Mouse (Mus musculus): ENCODE measurements around the gene Ip6k3. TPM values are rescaled to one million over a fixed set of nuclear protein-coding genes. Genes with fewer than 3 reads are reported as not detected.

Ip6k3 gene
- polyA plus RNA-seq, 1 experiment from 2014 or later: 0.21 TPM

GRCm38 (mm10) chr17:27179681-27180280 lies 12.2 kb upstream of the Ip6k3 start:
- WGBS: 72% methylated on average over 12 of the region's 12 CpGs
- Histone ChIP-seq H3K36me3 (ENCODE audit: poor library complexity, severe bottlenecking) (no peaks in the 10 kb centered on the region), H3K9ac (no peak overlapping the region), H3K9me3 (replicated peaks) (no peaks in the 10 kb centered on the region), H3K27me3 (no peaks in the 10 kb centered on the region), H3K4me1 (peaks cover 14% of the 10 kb centered on the region), H3K4me2 (no peak overlapping the region), H3K4me3 (no peak overlapping the region), H3K27ac (no peak overlapping the region)
- ATAC-seq: no peak

- 88% methylated on average over 17 of the region's 17 CpGs for WGBS
- no peak overlapping the region for H3K4me3 ChIP-seq
- ATAC-seq: no peak
Observed at GRCm38 (mm10) chr17:27178427-27179177, 11.0 kb upstream of the Ip6k3 start.

GRCm38 (mm10) chr17:27178019-27178418 lies 10.4 kb upstream of the Ip6k3 start:
- Histone ChIP-seq H3K27me3 (no peaks in the 10 kb centered on the region), H3K36me3 (ENCODE audit: poor library complexity, severe bottlenecking) (no peaks in the 10 kb centered on the region), H3K4me1 (peaks cover 19% of the 10 kb centered on the region), H3K27ac (no peak overlapping the region), H3K9ac (no peak overlapping the region), H3K4me2 (no peak overlapping the region), H3K9me3 (replicated peaks) (no peaks in the 10 kb centered on the region), H3K4me3 (no peak overlapping the region)
- no peak for ATAC-seq
- WGBS: 91% methylated on average over 9 of the region's 9 CpGs

More at GRCm38 (mm10) chr17:27178427-27179177, 11.0 kb upstream of the Ip6k3 start:
- no peak overlapping the region for H3K4me2 ChIP-seq
- H3K27ac ChIP-seq: no peak overlapping the region
- H3K27me3 ChIP-seq: no peaks in the 10 kb centered on the region
- H3K9ac ChIP-seq: no peak overlapping the region
- H3K36me3 ChIP-seq (ENCODE audit: poor library complexity, severe bottlenecking): no peaks in the 10 kb centered on the region
- H3K4me1 ChIP-seq: peaks cover 19% of the 10 kb centered on the region
- no peaks in the 10 kb centered on the region for H3K9me3 ChIP-seq (replicated peaks)

GRCm38 (mm10) chr17:27176754-27177153 lies 9.2 kb upstream of the Ip6k3 start:
- WGBS: 95% methylated on average over 4 of the region's 4 CpGs
- H3K9me3 ChIP-seq (replicated peaks): no peaks in the 10 kb centered on the region
- no peak overlapping the region for H3K9ac ChIP-seq
- no peaks in the 10 kb centered on the region for H3K36me3 ChIP-seq (ENCODE audit: poor library complexity, severe bottlenecking)
- no peak for ATAC-seq
- no peak overlapping the region for H3K27ac ChIP-seq
- H3K4me1 ChIP-seq: peaks cover 19% of the 10 kb centered on the region
- H3K4me2 ChIP-seq: no peak overlapping the region
- no peak overlapping the region for H3K4me3 ChIP-seq
- H3K27me3 ChIP-seq: no peaks in the 10 kb centered on the region

GRCm38 (mm10) chr17:27176287-27176686 lies 8.7 kb upstream of the Ip6k3 start:
- Histone ChIP-seq H3K27ac (peak overlapping the region; percentile 11; the same call in 1 of the 2 replicates), H3K4me1 (peaks cover 19% of the 10 kb centered on the region)

GRCm38 (mm10) chr17:27175196-27175874 lies 7.7 kb upstream of the Ip6k3 start:
- Histone ChIP-seq H3K9ac (no peak overlapping the region), H3K27me3 (no peaks in the 10 kb centered on the region), H3K4me2 (no peak overlapping the region), H3K27ac (peak overlapping the region; percentile 11; the same call in 1 of the 2 replicates), H3K4me3 (no peak overlapping the region), H3K36me3 (ENCODE audit: poor library complexity, severe bottlenecking) (no peaks in the 10 kb centered on the region), H3K9me3 (replicated peaks) (no peaks in the 10 kb centered on the region), H3K4me1 (peaks cover 19% of the 10 kb centered on the region)
- peak; percentile 72; the same call in 1 of the 2 replicates for ATAC-seq
- WGBS: 28% methylated on average over 14 of the region's 14 CpGs

More at GRCm38 (mm10) chr17:27176287-27176686, 8.7 kb upstream of the Ip6k3 start:
- Histone ChIP-seq H3K4me2 (no peak overlapping the region), H3K4me3 (no peak overlapping the region), H3K9ac (no peak overlapping the region), H3K36me3 (ENCODE audit: poor library complexity, severe bottlenecking) (no peaks in the 10 kb centered on the region), H3K9me3 (replicated peaks) (no peaks in the 10 kb centered on the region), H3K27me3 (no peaks in the 10 kb centered on the region)
- WGBS: 81% methylated on average over 3 of the region's 3 CpGs
- no peak for ATAC-seq

GRCm38 (mm10) chr17:27173715-27174114 lies 6.1 kb upstream of the Ip6k3 start:
- no peak overlapping the region for H3K4me2 ChIP-seq
- H3K9ac ChIP-seq: no peak overlapping the region
- no peak overlapping the region for H3K27ac ChIP-seq
- no peaks in the 10 kb centered on the region for H3K27me3 ChIP-seq
- 60% methylated on average over 3 of the region's 3 CpGs for WGBS
- no peaks in the 10 kb centered on the region for H3K9me3 ChIP-seq (replicated peaks)
- ATAC-seq: no peak
- no peaks in the 10 kb centered on the region for H3K36me3 ChIP-seq (ENCODE audit: poor library complexity, severe bottlenecking)
- peaks cover 19% of the 10 kb centered on the region for H3K4me1 ChIP-seq
- no peak overlapping the region for H3K4me3 ChIP-seq

- Histone ChIP-seq H3K4me2 (no peak overlapping the region), H3K27ac (no peak overlapping the region), H3K4me3 (no peak overlapping the region), H3K9me3 (replicated peaks) (no peaks in the 10 kb centered on the region), H3K36me3 (ENCODE audit: poor library complexity, severe bottlenecking) (no peaks in the 10 kb centered on the region), H3K4me1 (peaks cover 19% of the 10 kb centered on the region), H3K9ac (no peak overlapping the region), H3K27me3 (no peaks in the 10 kb centered on the region)
- no peak for ATAC-seq
- WGBS: 88% methylated on average over 9 of the region's 9 CpGs
Observed at GRCm38 (mm10) chr17:27172459-27172858, 4.9 kb upstream of the Ip6k3 start.

- no peak overlapping the region for H3K4me2 ChIP-seq
- H3K27ac ChIP-seq: no peak overlapping the region
- H3K36me3 ChIP-seq (ENCODE audit: poor library complexity, severe bottlenecking): no peaks in the 10 kb centered on the region
- no peak overlapping the region for H3K9ac ChIP-seq
- 82% methylated on average over 5 of the region's 5 CpGs for WGBS
- H3K9me3 ChIP-seq (replicated peaks): no peaks in the 10 kb centered on the region
- ATAC-seq: no peak
- no peak overlapping the region for H3K4me3 ChIP-seq
- no peaks in the 10 kb centered on the region for H3K27me3 ChIP-seq
- H3K4me1 ChIP-seq: peaks cover 14% of the 10 kb centered on the region
Observed at GRCm38 (mm10) chr17:27171121-27171520, 3.5 kb upstream of the Ip6k3 start.

GRCm38 (mm10) chr17:27169952-27170695 lies 2.5 kb upstream of the Ip6k3 start:
- H3K4me1 ChIP-seq: peaks cover 4% of the 10 kb centered on the region; the same call in 1 of the 2 replicates
- no peaks in the 10 kb centered on the region for H3K27me3 ChIP-seq
- WGBS: 73% methylated on average over 11 of the region's 11 CpGs
- H3K4me3 ChIP-seq: no peak overlapping the region
- no peak for ATAC-seq
- H3K9ac ChIP-seq: no peak overlapping the region
- H3K9me3 ChIP-seq (replicated peaks): no peaks in the 10 kb centered on the region
- H3K27ac ChIP-seq: no peak overlapping the region
- H3K36me3 ChIP-seq (ENCODE audit: poor library complexity, severe bottlenecking): no peaks in the 10 kb centered on the region
- no peak overlapping the region for H3K4me2 ChIP-seq

- H3K27ac ChIP-seq: no peak overlapping the region
- ATAC-seq: no peak
- H3K36me3 ChIP-seq (ENCODE audit: poor library complexity, severe bottlenecking): no peaks in the 10 kb centered on the region
- H3K27me3 ChIP-seq: no peaks in the 10 kb centered on the region
- H3K4me3 ChIP-seq: no peak overlapping the region
- H3K9me3 ChIP-seq (replicated peaks): no peaks in the 10 kb centered on the region
- H3K4me2 ChIP-seq: no peak overlapping the region
- H3K4me1 ChIP-seq: no peaks in the 10 kb centered on the region
- no peak overlapping the region for H3K9ac ChIP-seq
- WGBS: 97% methylated on average over 4 of the region's 4 CpGs
Observed at GRCm38 (mm10) chr17:27168569-27168968, 974 bp upstream of the Ip6k3 start.

GRCm38 (mm10) chr17:27166901-27167300 lies 694 bp downstream of the Ip6k3 start:
- no peak overlapping the region for H3K4me2 ChIP-seq
- H3K4me3 ChIP-seq: no peak overlapping the region
- H3K9ac ChIP-seq: no peak overlapping the region
- H3K27me3 ChIP-seq: no peaks in the 10 kb centered on the region
- H3K36me3 ChIP-seq (ENCODE audit: poor library complexity, severe bottlenecking): no peaks in the 10 kb centered on the region
- no peaks in the 10 kb centered on the region for H3K9me3 ChIP-seq (replicated peaks)
- H3K4me1 ChIP-seq: no peaks in the 10 kb centered on the region
- WGBS: 83% methylated on average over 6 of the region's 6 CpGs
- H3K27ac ChIP-seq: no peak overlapping the region
- no peak for ATAC-seq
